Mouse (Mus musculus) heart, embryonic 12.5 days (tissue): Measurements from ENCODE around the gene Kdm6b. TPM values are rescaled to one million over a fixed set of nuclear protein-coding genes. Genes with fewer than 3 reads are reported as not detected.
A peak's percentile ranks its signal among the peaks of the same experiment; 100 is the strongest.

Experiments used
- ATAC-seq: fragments of 200-750 bp; cut with Nextera tagmentation; 2 replicates; pipeline ENCODE4 v1.8.0; 2017; ENCODE audit warnings: moderate TSS enrichment, moderate library complexity; ENCODE audit not compliant: insufficient number of reproducible peaks, low FRiP score
- H3K27ac ChIP-seq: fragments of 300-500 bp; sonication (generic); 2 replicates; pipeline ENCODE4 v1.5.1; 2016; ENCODE audit warnings: mild to moderate bottlenecking, moderate library complexity; ENCODE audit not compliant: poor library complexity, severe bottlenecking
- H3K27me3 ChIP-seq: fragments of 300-500 bp; sonication (generic); replicated peaks from 2 replicates; pipeline ENCODE4 v1.6.1; 2016; ENCODE audit warnings: mild to moderate bottlenecking, moderate library complexity
- H3K36me3 ChIP-seq: fragments of 300-500 bp; sonication (generic); 2 replicates; pipeline ENCODE4 v1.6.1; 2016; ENCODE audit warnings: mild to moderate bottlenecking, moderate library complexity
- H3K4me1 ChIP-seq: fragments of 300-500 bp; sonication (generic); replicated peaks from 2 replicates; pipeline ENCODE4 v1.6.1; 2016; ENCODE audit warnings: mild to moderate bottlenecking
- H3K4me2 ChIP-seq: fragments of 300-500 bp; sonication (generic); 2 replicates; pipeline ENCODE4 v1.6.1; 2016; ENCODE audit warnings: mild to moderate bottlenecking, moderate library complexity
- H3K4me3 ChIP-seq: fragments of 300-500 bp; sonication (generic); 2 replicates; pipeline ENCODE4 v1.5.1; 2016; ENCODE audit warnings: mild to moderate bottlenecking
- H3K9ac ChIP-seq: fragments of 300-500 bp; sonication (generic); 2 replicates; pipeline ENCODE4 v1.6.1; 2016; ENCODE audit warnings: mild to moderate bottlenecking, moderate library complexity
- H3K9me3 ChIP-seq: fragments of 300-500 bp; sonication (generic); replicated peaks from 2 replicates; pipeline ENCODE4 v1.6.1; 2016; ENCODE audit warnings: mild to moderate bottlenecking, moderate library complexity
- WGBS: fragments of 180-500 bp; shearing (Covaris S2); methylation state at CpG from one replicate; pipeline ENCODE4 v1.1.7; 2016; 5-methylcytosine and 5-hydroxymethylcytosine counted together
- polyA plus RNA-seq: library from polyadenylated mRNA; unstranded; fragments of >200 nt; fragmentation: Nextera tagmentation; extraction: Ambion mirVana; gene quantifications from 2 replicates; pipeline ENCODE4 v1.2.1, GENCODE M21; 2016

Gene Kdm6b
- polyA plus RNA-seq, 1 experiment from 2014 or later: 24.9 TPM

DNA sequence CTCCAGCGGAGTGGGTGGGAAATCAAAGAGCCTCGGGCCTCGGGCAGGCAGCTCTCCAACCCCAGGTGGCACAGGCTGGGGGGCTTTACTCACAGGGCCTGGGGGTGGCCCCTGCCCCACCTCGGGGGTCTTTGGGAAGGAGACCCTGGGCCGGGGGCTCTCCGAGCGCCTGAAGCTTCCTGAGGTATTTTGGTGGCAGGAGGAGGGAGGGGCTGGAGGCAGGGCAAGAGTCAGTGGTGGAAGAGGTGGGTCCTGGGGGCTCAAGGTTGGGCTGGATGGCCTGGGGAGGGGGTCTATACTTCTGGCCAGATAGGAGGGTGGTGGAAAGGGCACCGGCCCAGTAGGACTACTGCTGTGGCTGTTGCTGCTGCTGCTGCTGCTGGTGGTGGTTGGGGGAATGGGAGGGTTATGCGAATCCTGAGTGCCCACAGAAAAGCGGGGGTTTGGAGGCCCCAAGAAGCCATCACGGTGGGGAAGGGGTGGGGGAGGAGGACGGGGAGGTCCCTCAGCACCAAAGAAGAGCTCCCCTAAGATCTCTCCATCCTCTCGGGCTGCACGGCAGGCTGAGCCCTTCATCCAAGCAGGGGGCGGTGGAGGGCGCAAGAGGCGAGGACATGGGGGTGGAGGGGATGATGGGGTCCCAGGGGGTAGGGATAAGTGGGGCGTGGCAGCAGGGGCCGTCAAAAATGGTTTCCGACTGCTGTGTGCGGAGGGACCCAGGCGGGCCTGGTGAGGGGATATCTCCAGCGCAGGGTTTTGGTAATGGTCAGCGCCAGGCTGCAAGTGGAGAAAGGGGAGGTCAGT, 7.9 kb downstream of the Kdm6b start:
- peaks cover 74% of the 10 kb centered on the region for H3K36me3 ChIP-seq
- H3K4me3 ChIP-seq: no peak overlapping the region
- H3K27ac ChIP-seq: no peak overlapping the region
- ATAC-seq: no peak
- no peaks in the 10 kb centered on the region for H3K9me3 ChIP-seq
- H3K27me3 ChIP-seq: no peaks in the 10 kb centered on the region; the same call in 1 of the 2 replicates
- WGBS: 91% methylated on average over 24 of the region's 24 CpGs
- peaks cover 21% of the 10 kb centered on the region for H3K4me1 ChIP-seq
- H3K9ac ChIP-seq: no peak overlapping the region
- no peak overlapping the region for H3K4me2 ChIP-seq

- no peaks in the 10 kb centered on the region; the same call in 1 of the 2 replicates for H3K27me3 ChIP-seq
Measured at GRCm38 (mm10) chr11:69404595-69405396, 8.7 kb downstream of the Kdm6b start.

GRCm38 (mm10) chr11:69403691-69404594, 9.5 kb downstream of the Kdm6b start:
- H3K4me3 ChIP-seq: no peak overlapping the region
- H3K9me3 ChIP-seq: no peaks in the 10 kb centered on the region
- no peaks in the 10 kb centered on the region; the same call in 1 of the 2 replicates for H3K27me3 ChIP-seq
- peaks cover 88% of the 10 kb centered on the region for H3K36me3 ChIP-seq
- H3K4me2 ChIP-seq: no peak overlapping the region
- no peak overlapping the region for H3K27ac ChIP-seq
- ATAC-seq: no peak
- H3K9ac ChIP-seq: no peak overlapping the region
- WGBS: 91% methylated on average over 38 of the region's 38 CpGs
- H3K4me1 ChIP-seq: peaks cover 33% of the 10 kb centered on the region

More at GRCm38 (mm10) chr11:69404595-69405396, 8.7 kb downstream of the Kdm6b start:
- ATAC-seq: no peak
- H3K9ac ChIP-seq: no peak overlapping the region
- H3K4me3 ChIP-seq: no peak overlapping the region
- H3K27ac ChIP-seq: no peak overlapping the region
- H3K36me3 ChIP-seq: peaks cover 82% of the 10 kb centered on the region
- 93% methylated on average over 23 of the region's 24 CpGs for WGBS
- no peak overlapping the region for H3K4me2 ChIP-seq
- no peaks in the 10 kb centered on the region for H3K9me3 ChIP-seq
- peaks cover 30% of the 10 kb centered on the region for H3K4me1 ChIP-seq

- Histone ChIP-seq H3K27me3 (no peaks in the 10 kb centered on the region; the same call in 1 of the 2 replicates), H3K9me3 (no peaks in the 10 kb centered on the region), H3K27ac (no peak overlapping the region), H3K36me3 (peaks cover 76% of the 10 kb centered on the region), H3K9ac (no peak overlapping the region; the same call in 1 of the 2 replicates), H3K4me1 (peaks cover 40% of the 10 kb centered on the region), H3K4me2 (no peak overlapping the region), H3K4me3 (no peak overlapping the region)
- ATAC-seq: no peak
- 85% methylated on average over 12 of the region's 12 CpGs for WGBS
Measured at GRCm38 (mm10) chr11:69401987-69402386, 11.5 kb downstream of the Kdm6b start.

DNA sequence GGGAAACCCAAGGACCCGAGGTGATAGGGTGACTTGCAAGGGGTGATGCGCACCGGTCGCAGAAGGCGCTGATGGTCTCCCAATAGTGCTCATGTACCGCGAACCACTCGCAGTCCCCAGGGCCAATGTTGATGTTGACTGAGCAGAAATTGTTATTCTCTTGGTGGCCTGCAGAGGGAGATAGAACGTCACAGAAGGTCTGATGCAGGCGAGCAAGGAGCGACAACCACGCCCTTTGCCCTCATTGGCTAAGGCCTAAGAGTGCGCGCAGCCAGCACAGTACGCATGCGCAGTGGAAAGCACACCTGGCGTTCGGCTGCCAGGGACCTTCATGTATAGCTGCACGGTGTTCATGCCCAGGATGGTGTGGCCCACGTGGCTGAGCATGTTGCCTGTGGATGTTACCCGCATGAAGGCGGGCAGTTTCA, 12.3 kb downstream of the Kdm6b start:
- Histone ChIP-seq H3K4me3 (no peak overlapping the region), H3K27me3 (no peaks in the 10 kb centered on the region; the same call in 1 of the 2 replicates), H3K4me1 (peaks cover 48% of the 10 kb centered on the region), H3K27ac (no peak overlapping the region), H3K9me3 (no peaks in the 10 kb centered on the region), H3K9ac (no peak overlapping the region), H3K36me3 (peaks cover 68% of the 10 kb centered on the region), H3K4me2 (0 out of 2 replicates have a peak overlapping the region, but pooled peaks have one; percentile 1)
- peak; percentile 52 for ATAC-seq
- 23% methylated on average over 22 of the region's 22 CpGs for WGBS

DNA sequence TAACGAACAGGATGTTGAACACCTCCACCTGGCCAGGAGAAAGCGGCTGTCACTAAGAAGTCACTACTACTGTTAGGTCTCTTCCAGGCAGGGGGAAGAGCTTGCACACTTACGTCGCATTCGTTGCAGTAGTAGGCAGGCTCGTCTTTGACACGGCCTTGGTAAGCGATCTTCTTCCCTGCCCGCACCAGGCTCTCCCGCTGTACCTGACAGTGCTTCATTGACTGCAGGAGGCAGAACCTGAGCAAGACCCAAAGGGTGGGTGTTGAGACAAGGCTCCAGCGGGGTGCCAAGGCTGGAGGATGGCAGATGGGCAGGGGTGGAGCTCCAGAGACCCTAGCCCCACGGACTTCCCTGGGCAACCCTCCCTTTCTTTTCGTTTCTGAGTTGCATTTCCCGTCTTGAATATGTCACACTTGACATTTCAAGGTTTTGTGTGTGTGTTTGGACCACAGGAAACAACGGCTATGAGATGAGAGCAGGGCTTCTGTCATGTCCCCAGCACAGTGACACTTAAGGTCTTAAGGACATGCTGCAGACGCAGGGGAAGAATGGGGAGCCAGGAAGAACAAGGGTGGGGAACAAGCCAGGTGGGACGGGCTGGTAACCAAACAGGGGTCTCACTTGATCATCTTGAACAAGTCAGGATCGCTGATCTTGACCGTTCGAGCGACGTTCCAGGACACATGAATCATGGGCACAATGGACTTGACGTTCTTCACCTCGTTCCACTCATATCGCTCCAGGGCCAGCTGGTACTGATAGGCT, 13.2 kb downstream of the Kdm6b start:
- Histone ChIP-seq H3K27me3 (no peaks in the 10 kb centered on the region; the same call in 1 of the 2 replicates), H3K4me2 (peak overlapping the region; percentile 44), H3K4me3 (peak overlapping the region; percentile 7; the same call in 1 of the 2 replicates), H3K4me1 (peaks cover 49% of the 10 kb centered on the region), H3K9ac (no peak overlapping the region), H3K27ac (no peak overlapping the region), H3K9me3 (no peaks in the 10 kb centered on the region), H3K36me3 (peaks cover 59% of the 10 kb centered on the region)
- 69% methylated on average over 25 of the region's 25 CpGs for WGBS
- ATAC-seq: no peak

DNA sequence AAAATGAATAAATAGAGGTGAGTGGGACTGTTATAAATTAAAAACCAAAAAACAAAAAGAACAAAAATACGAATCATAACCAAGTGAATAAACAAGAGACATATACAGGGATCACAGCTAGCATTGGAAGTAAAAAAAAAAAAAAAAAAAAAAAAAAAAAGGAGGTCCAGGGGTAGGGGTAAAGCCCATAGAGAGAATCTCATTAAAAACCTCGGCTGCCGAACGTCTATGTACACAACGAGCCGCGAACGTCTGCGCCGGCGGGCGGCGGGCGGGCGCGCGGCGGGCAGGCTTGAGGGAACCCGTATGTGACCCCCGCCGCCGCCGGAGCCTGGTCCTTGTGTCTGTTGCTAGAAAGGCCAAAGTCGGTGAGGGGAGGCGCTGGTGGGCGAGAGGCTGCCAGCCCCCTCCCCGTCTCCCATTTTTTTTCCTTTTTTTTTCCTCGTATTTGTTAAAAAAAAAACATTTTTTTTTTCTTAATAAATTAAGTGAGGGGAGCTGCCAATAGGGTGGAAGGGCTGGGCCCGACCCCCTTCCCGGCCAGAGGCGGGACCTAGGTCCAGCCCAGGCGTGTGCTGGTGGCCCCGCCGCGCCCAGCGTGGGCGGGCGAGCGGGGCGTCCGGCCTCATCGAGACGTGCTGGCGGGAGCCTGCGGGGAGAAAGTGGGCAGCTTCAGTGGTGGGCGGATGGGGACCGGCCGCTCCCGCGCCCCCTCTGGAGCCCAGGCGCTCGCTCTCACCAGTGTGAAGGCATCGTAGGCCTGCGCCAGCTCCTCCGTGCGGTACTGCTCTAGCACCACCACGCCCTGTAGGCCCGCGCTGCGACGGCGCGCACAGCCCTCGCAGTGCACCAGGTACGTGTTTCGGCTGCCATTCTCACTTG, 14.0 kb downstream of the Kdm6b start:
- Histone ChIP-seq H3K4me1 (peaks cover 50% of the 10 kb centered on the region), H3K4me2 (peak overlapping the region; percentile 76), H3K27ac (no peak overlapping the region), H3K9me3 (no peaks in the 10 kb centered on the region), H3K27me3 (no peaks in the 10 kb centered on the region; the same call in 1 of the 2 replicates), H3K4me3 (peak overlapping the region; percentile 7; the same call in 1 of the 2 replicates), H3K9ac (peak overlapping the region; percentile 30; the same call in 1 of the 2 replicates), H3K36me3 (peaks cover 51% of the 10 kb centered on the region)
- WGBS: 25% methylated on average over 66 of the region's 66 CpGs
- ATAC-seq: no peak

- peak overlapping the region; percentile 76 for H3K4me2 ChIP-seq
- WGBS: 17% methylated on average over 21 of the region's 21 CpGs
Measured at GRCm38 (mm10) chr11:69398486-69399200, 14.8 kb downstream of the Kdm6b start.

GRCm38 (mm10) chr11:69398059-69398458, 15.4 kb downstream of the Kdm6b start, which contains the start of gene Tmem88:
Tmem88 (minus strand) TSS chr11:69398234.
- ATAC-seq: peak; percentile 14; the same call in 1 of the 2 replicates
- H3K27ac ChIP-seq: peak within 1 kb of the TSS; percentile 93
- H3K27me3 ChIP-seq: no peaks in the 10 kb centered on the region; the same call in 1 of the 2 replicates
- peak within 1 kb of the TSS; percentile 60 for H3K4me3 ChIP-seq
- H3K4me1 ChIP-seq: peaks cover 53% of the 10 kb centered on the region
- H3K9me3 ChIP-seq: no peaks in the 10 kb centered on the region
- H3K4me2 ChIP-seq: peak within 1 kb of the TSS; percentile 76
- H3K36me3 ChIP-seq: peaks cover 37% of the 10 kb centered on the region
- peak within 1 kb of the TSS; percentile 82 for H3K9ac ChIP-seq
- 2% methylated on average over 16 of the region's 16 CpGs for WGBS

More at GRCm38 (mm10) chr11:69398486-69399200, 14.8 kb downstream of the Kdm6b start:
- Histone ChIP-seq H3K4me3 (peak overlapping the region; percentile 60), H3K27me3 (no peaks in the 10 kb centered on the region; the same call in 1 of the 2 replicates), H3K4me1 (peaks cover 53% of the 10 kb centered on the region), H3K27ac (peak overlapping the region; percentile 93), H3K9me3 (no peaks in the 10 kb centered on the region), H3K36me3 (peaks cover 43% of the 10 kb centered on the region), H3K9ac (peak overlapping the region; percentile 82)
- ATAC-seq: no peak
